Mouse (Mus musculus) heart, embryonic 15.5 days (tissue): ENCODE data around the gene Tm9sf2. TPM values are rescaled to one million over a fixed set of nuclear protein-coding genes. Genes with fewer than 3 reads are reported as not detected.

ENCODE experiments used
- ATAC-seq: fragments of 200-750 bp; cut with Nextera tagmentation; replicated peaks from 2 replicates; pipeline ENCODE4 v1.8.0; 2017; ENCODE audit warnings: low read depth, moderate TSS enrichment; ENCODE audit not compliant: insufficient number of reproducible peaks, insufficient read depth, low FRiP score
- H3K27ac ChIP-seq: fragments of 300-500 bp; sonication (generic); 2 replicates; pipeline ENCODE4 v1.5.1; 2015; ENCODE audit warnings: mild to moderate bottlenecking, inconsistent platforms
- H3K27me3 ChIP-seq: fragments of 300-500 bp; sonication (generic); 2 replicates; pipeline ENCODE4 v1.6.1; 2015; ENCODE audit warnings: inconsistent platforms
- H3K36me3 ChIP-seq: fragments of 300-500 bp; sonication (generic); 2 replicates; pipeline ENCODE4 v1.6.1; 2015; ENCODE audit warnings: mild to moderate bottlenecking, inconsistent platforms
- H3K4me1 ChIP-seq: fragments of 300-500 bp; sonication (generic); replicated peaks from 2 replicates; pipeline ENCODE4 v1.6.1; 2015; ENCODE audit warnings: inconsistent platforms
- H3K4me2 ChIP-seq: fragments of 300-500 bp; sonication (generic); 2 replicates; pipeline ENCODE4 v1.6.1; 2015; ENCODE audit warnings: inconsistent platforms, mild to moderate bottlenecking, moderate library complexity
- H3K4me3 ChIP-seq: fragments of 300-500 bp; sonication (generic); 2 replicates; pipeline ENCODE4 v1.5.1; 2015; ENCODE audit warnings: mild to moderate bottlenecking, inconsistent platforms
- H3K9ac ChIP-seq: fragments of 300-500 bp; sonication (generic); 2 replicates; pipeline ENCODE4 v1.6.1; 2015; ENCODE audit warnings: mild to moderate bottlenecking, inconsistent platforms
- H3K9me3 ChIP-seq: fragments of 300-500 bp; sonication (generic); replicated peaks from 2 replicates; pipeline ENCODE4 v1.6.1; 2016; ENCODE audit warnings: inconsistent platforms
- WGBS: fragments of 180-500 bp; shearing (Covaris S2); methylation state at CpG from one replicate; pipeline ENCODE4 v1.1.7; 2015; ENCODE audit warnings: mixed read lengths; 5-methylcytosine and 5-hydroxymethylcytosine counted together
- polyA plus RNA-seq: library from polyadenylated mRNA; unstranded; fragments of >200 nt; fragmentation: Nextera tagmentation; extraction: Ambion mirVana; gene quantifications from 2 replicates; pipeline ENCODE4 v1.2.1, GENCODE M21; 2015

Gene Tm9sf2
- polyA plus RNA-seq, 1 experiment from 2014 or later: 120 TPM

DNA sequence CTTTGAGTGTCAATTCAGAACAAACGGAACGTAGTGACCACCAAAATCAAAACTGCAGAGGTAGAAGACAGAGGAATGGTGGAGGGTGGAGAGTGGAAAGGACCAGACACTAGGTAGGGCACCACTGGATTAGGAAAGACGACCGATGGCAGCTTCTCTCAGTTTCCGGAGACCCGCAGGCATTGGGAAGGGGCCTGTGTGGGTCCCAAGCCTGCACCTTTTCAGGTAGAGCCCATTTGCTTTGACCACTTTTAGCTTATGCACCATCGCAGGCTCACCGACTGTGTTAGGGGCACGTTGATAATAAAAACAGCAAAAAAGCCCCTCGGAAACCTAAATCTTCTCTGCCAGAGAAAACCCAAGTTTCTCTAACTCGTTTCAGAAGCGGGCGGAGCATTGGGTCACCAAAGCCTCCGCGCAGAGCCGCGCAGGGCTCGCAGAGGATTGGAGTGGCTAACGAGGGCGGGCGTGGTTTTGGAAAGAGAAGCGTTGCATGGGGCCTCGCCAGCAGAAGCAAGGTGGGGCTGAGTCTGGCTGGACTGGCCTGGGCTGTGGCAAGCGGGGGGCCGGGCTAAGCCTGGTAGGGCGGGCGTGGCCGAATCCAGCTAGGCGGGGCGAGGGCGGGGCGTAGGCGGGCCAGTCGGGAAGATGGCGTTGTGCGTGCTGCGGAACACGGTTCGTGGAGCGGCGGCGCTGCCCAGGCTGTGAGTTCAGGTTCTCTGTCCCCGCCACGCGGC is 74.4 kb downstream of the Tm9sf2 start, which contains the start of gene Clybl:
Gene Clybl, plus strand, starts transcription at position 627 of the 737 bp plus-strand sequence.
- no peaks in the 10 kb centered on the region for H3K9me3 ChIP-seq
- peaks cover 24% of the 10 kb centered on the region for H3K4me1 ChIP-seq
- peak within 1 kb of the TSS; percentile 75 for H3K9ac ChIP-seq
- 3% methylated on average over 45 of the region's 45 CpGs for WGBS
- no peaks in the 10 kb centered on the region for H3K36me3 ChIP-seq
- H3K4me3 ChIP-seq: peak within 1 kb of the TSS; percentile 80
- H3K4me2 ChIP-seq: peak within 1 kb of the TSS; percentile 83
- no peaks in the 10 kb centered on the region for H3K27me3 ChIP-seq
- peak; percentile 99 for ATAC-seq
- peak within 1 kb of the TSS; percentile 71 for H3K27ac ChIP-seq

DNA sequence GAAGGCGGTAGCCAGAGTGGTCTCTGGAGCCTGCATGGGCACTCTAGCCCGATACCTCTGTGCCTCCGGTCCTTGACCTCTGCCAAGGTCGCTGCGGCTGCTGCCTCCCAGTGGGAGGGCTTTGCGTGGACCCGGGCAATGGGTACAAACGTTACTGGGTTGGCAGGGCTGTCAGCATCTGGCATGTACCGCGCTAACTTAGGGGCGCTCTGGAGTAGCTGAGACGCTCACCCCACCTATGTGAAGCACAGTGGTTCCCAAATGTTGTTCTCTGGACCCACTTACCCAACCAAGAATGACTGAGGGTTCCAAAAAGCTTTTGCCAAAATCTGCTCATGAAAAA is 74.9 kb downstream of the Tm9sf2 start:
- peaks cover 24% of the 10 kb centered on the region for H3K4me1 ChIP-seq
- no peaks in the 10 kb centered on the region for H3K36me3 ChIP-seq
- peak overlapping the region; percentile 83 for H3K4me2 ChIP-seq
- peak overlapping the region; percentile 80 for H3K4me3 ChIP-seq
- H3K27ac ChIP-seq: peak overlapping the region; percentile 71
- peak; percentile 27; the same call in 1 of the 2 replicates for ATAC-seq
- H3K9ac ChIP-seq: peak overlapping the region; percentile 75
- no peaks in the 10 kb centered on the region for H3K27me3 ChIP-seq
- 1% methylated on average over 12 of the region's 12 CpGs for WGBS
- H3K9me3 ChIP-seq: no peaks in the 10 kb centered on the region

DNA sequence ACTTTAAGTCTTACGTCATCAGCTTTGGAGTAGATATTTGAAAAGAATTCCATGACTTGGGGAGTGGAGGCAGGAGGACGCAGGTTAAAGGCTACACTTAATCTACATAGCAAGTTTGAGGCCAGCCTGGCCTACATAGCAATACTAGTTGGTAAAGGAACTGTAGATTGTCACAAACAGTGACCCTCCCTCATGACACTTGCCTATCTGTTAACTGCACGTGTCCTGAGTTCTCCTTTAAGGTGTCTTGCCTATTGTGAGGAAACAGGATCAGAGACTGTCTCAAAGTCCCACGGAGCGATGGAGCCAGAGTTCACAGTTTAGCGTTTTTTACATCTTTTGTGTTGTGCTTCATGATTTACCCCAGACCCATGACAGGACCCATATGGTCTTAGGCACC is 75.4 kb downstream of the Tm9sf2 start:
- no peak overlapping the region for H3K9ac ChIP-seq
- no peaks in the 10 kb centered on the region for H3K9me3 ChIP-seq
- H3K4me2 ChIP-seq: peak overlapping the region; percentile 83
- no peaks in the 10 kb centered on the region for H3K27me3 ChIP-seq
- H3K36me3 ChIP-seq: no peaks in the 10 kb centered on the region
- peak overlapping the region; percentile 80 for H3K4me3 ChIP-seq
- H3K27ac ChIP-seq: no peak overlapping the region
- WGBS: 71% methylated on average over 6 of the region's 6 CpGs
- H3K4me1 ChIP-seq: peaks cover 24% of the 10 kb centered on the region
- no peak for ATAC-seq

DNA sequence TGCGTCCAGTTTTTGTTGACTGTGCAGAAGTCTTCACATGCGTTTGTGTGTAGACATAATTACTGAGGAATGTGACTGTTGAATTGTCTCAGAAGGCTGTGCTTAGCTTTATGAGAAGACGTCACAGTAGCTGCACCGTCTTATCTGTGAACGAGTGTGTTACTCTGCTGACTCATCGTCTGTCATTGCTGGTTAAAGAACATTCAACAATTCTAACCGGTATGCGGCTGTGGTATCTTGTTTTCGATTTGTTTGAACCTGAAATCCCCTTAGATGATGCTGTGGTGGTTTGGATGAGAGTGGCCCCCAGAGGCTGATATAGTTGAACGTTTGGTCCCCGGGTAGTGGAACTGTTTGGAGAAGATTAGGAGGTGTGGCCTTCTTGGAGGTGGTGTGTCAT is 77.1 kb downstream of the Tm9sf2 start:
- 46% methylated on average over 11 of the region's 11 CpGs for WGBS
- no peak overlapping the region for H3K27ac ChIP-seq
- H3K27me3 ChIP-seq: no peaks in the 10 kb centered on the region
- H3K9ac ChIP-seq: no peak overlapping the region
- no peak overlapping the region for H3K4me2 ChIP-seq
- ATAC-seq: no peak
- no peak overlapping the region for H3K4me3 ChIP-seq
- H3K36me3 ChIP-seq: no peaks in the 10 kb centered on the region
- no peaks in the 10 kb centered on the region for H3K9me3 ChIP-seq
- H3K4me1 ChIP-seq: peaks cover 24% of the 10 kb centered on the region

DNA sequence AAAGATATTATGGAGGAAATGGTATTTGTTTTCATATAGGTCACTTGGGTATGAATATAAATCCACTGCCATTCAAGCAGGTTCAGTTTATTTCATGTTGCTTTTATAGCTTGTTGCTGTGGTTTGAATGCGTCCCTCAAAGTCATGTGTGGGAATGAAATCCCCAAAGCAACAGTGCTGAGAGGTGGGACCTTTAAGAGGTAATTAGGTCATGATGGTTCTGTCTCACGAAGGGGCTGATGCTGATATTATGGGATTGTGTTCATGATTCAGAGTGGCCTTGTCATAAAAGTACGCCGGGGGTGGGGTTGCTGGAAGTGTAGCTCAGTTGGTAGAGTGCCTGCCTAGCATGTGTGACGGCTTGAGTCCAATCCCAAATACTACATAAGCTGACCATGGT is 81.4 kb downstream of the Tm9sf2 start:
- Histone ChIP-seq H3K9me3 (no peaks in the 10 kb centered on the region), H3K27me3 (no peaks in the 10 kb centered on the region), H3K4me1 (0 out of 2 replicates have a peak, but pooled peaks cover 2% of the 10 kb centered on the region), H3K9ac (no peak overlapping the region), H3K36me3 (no peaks in the 10 kb centered on the region), H3K27ac (no peak overlapping the region), H3K4me2 (no peak overlapping the region), H3K4me3 (no peak overlapping the region)
- WGBS: 91% methylated on average over 5 of the region's 5 CpGs
- no peak for ATAC-seq

DNA sequence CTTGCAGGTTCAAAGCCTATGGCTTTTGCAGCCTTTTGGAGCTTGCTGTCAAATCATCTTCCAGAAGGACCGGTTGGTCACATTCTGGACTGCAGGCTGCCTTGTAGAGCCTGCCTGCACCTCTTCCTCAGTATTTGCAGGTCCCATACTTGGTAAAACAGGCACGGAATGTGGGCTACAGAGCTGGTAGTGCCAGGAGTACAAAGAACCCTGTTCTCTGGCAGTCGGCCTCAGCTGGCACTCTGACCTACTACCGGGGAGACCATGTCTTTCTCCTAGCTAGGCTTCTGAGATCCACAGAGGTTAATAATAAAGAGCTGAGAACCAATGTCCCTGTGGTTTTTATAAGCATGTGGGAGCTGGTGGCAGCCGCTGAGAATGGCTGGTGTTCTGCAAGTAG is 83.1 kb downstream of the Tm9sf2 start:
- 84% methylated on average over 5 of the region's 5 CpGs for WGBS
- Histone ChIP-seq H3K4me3 (no peak overlapping the region), H3K9ac (no peak overlapping the region), H3K36me3 (no peaks in the 10 kb centered on the region), H3K9me3 (no peaks in the 10 kb centered on the region), H3K4me1 (no peaks in the 10 kb centered on the region), H3K4me2 (no peak overlapping the region), H3K27ac (no peak overlapping the region), H3K27me3 (no peaks in the 10 kb centered on the region)
- no peak for ATAC-seq

DNA sequence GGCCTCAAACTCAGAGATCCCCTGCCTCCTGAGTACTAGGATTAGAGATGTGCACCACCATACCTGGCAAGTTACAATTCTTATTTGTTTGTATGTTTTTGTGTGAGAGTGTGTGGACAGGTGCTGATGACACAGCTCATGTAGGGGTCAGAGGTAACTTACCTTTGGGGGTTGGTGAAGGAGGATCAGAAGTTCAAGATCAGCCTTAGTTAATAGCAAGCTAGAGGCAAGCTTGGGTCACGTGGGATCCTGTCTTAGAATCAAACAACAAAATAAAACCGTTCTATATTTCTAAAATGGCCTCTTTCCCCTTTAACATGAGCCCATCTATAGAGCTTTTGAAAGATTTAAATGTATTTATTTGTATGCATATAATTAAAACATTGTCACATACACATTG is 83.7 kb downstream of the Tm9sf2 start:
- Histone ChIP-seq H3K9me3 (no peaks in the 10 kb centered on the region), H3K36me3 (no peaks in the 10 kb centered on the region), H3K4me3 (no peak overlapping the region), H3K27ac (no peak overlapping the region), H3K4me1 (no peaks in the 10 kb centered on the region), H3K9ac (no peak overlapping the region), H3K4me2 (no peak overlapping the region), H3K27me3 (no peaks in the 10 kb centered on the region)
- WGBS: 26% methylated on average over 2 of the region's 2 CpGs
- ATAC-seq: no peak

DNA sequence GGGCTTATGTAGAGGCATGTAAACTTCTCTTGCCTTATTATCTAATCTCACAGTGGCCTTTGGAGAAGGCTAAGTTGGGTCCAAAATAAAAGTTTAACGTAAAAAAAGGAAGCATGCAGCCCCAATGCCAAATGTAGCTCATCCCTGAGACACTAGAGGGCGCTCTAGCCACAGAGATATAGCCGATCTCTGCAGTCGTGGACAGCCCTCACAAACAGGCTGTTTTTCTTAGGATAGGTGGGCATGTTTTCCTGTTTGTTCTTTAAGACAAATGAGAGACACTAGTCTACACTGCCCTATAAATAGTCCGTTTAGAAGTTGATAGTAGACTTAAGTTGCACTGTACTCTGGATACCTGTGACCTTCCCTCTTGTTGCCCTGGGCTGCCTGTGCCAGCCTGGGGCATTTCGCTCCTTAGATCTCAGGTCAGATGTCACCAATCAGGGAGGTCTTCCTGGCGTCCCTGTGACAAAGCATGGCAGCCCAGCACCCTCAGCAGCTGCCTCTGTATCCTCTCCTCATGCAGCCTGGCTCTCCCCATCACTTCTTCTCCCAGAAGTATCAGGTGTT is 84.2 kb downstream of the Tm9sf2 start:
- Histone ChIP-seq H3K4me1 (no peaks in the 10 kb centered on the region), H3K9ac (no peak overlapping the region), H3K9me3 (no peaks in the 10 kb centered on the region), H3K36me3 (no peaks in the 10 kb centered on the region), H3K27me3 (no peaks in the 10 kb centered on the region), H3K4me2 (no peak overlapping the region), H3K4me3 (no peak overlapping the region), H3K27ac (no peak overlapping the region)
- WGBS: 14% methylated on average over 7 of the region's 7 CpGs
- ATAC-seq: peak; percentile 58; the same call in 1 of the 2 replicates

DNA sequence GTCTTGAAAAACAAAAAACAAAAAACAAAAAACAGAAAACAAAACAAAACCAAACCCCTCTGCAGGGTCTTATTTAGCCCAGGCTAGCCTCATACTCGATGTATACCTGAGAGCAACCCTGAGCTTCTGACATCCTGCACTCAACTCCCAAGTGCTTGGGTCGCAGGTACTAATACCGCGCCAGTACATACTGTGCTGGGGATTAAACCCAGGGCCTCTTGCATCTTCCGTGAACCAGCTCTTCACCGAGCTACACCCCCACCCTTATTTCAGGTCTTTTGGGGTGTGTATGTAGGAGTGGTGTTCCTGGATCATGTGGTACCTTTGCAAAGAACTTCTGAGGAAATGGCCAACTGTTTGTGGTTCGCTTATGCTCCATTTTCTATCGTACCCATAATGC is 87.8 kb downstream of the Tm9sf2 start:
- no peak overlapping the region for H3K27ac ChIP-seq
- H3K9me3 ChIP-seq: no peaks in the 10 kb centered on the region
- H3K27me3 ChIP-seq: no peaks in the 10 kb centered on the region
- H3K36me3 ChIP-seq: no peaks in the 10 kb centered on the region
- 96% methylated on average over 8 of the region's 8 CpGs for WGBS
- no peaks in the 10 kb centered on the region for H3K4me1 ChIP-seq
- no peak overlapping the region for H3K4me2 ChIP-seq
- ATAC-seq: no peak
- H3K9ac ChIP-seq: no peak overlapping the region
- no peak overlapping the region for H3K4me3 ChIP-seq

DNA sequence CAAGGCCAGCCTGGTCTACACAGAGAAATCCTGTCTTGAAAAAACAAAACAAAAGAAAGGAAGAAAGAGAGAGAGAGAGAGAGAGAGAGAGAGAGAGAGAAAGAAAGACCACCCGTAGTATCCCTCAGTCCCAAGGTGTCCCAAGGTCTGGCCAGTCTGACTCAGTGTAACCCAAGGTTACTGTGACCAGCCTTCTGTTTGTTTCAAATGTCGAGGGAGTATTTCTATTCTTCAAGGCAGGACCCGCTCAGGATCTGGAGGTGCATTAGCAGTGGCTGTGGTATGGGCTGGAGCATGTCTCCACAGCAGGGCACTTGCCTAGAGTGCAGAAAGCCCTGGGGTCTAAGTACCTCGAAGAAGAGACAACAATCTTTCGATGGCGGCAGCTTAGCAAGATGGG is 90.0 kb downstream of the Tm9sf2 start:
- Histone ChIP-seq H3K9ac (no peak overlapping the region), H3K27ac (no peak overlapping the region), H3K36me3 (no peaks in the 10 kb centered on the region), H3K9me3 (no peaks in the 10 kb centered on the region), H3K4me1 (no peaks in the 10 kb centered on the region), H3K4me2 (no peak overlapping the region), H3K4me3 (no peak overlapping the region), H3K27me3 (no peaks in the 10 kb centered on the region)
- no peak for ATAC-seq
- 75% methylated on average over 6 of the region's 6 CpGs for WGBS

DNA sequence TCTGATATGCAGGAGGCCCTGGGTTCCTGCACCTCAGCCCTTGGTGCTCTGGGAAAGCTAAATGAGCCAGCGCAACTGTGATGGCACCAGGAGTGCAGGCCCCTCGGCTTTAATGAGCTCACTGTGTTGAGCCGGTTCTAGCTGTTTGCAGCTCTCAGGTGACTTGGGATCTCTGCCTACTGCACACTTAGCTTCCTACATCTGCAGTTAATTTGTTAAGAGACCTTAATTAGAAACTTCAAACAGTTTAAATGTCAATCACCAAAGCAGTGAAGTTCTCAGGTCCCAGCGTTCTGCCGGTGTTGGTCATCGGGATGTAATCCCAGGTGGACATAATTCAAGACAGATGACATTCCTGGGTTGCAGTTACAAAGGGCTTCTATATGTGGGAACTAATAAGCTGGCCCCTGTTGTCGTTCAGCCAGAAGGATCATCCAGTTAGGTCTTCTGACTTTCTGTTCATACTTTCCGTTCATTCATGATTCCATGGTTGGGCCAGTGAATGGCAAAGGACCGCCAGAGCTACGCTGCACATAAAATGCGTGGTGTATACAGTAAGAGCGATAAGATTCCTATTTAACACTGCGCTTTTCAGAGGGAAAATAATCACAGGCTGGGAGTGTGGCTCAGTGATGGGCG is 93.5 kb downstream of the Tm9sf2 start:
- Histone ChIP-seq H3K4me3 (no peak overlapping the region), H3K27ac (no peak overlapping the region), H3K4me2 (no peak overlapping the region), H3K27me3 (no peaks in the 10 kb centered on the region), H3K9ac (no peak overlapping the region), H3K36me3 (no peaks in the 10 kb centered on the region), H3K9me3 (no peaks in the 10 kb centered on the region), H3K4me1 (no peaks in the 10 kb centered on the region)
- 75% methylated on average over 14 of the region's 14 CpGs for WGBS
- ATAC-seq: no peak
